Comparison of ENCODE assay signal across 7 mouse cellular contexts in genomic region chr6:83774126-83774525, GRCm38 (mm10). TPM values are rescaled to one million over a fixed set of nuclear protein-coding genes. Genes with fewer than 3 reads are reported as not detected.
A peak's percentile ranks its signal among the peaks of the same experiment; 100 is the strongest.
DNase-seq lines count a peak whose midpoint lies in the region; ATAC-seq and TF ChIP-seq lines count a peak whose summit lies in the region.

No protein-coding gene starts in this region.

- H3K9ac ChIP-seq in ES-Bruce4 (ENCODE audit: low read depth, poor library complexity, severe bottlenecking): peak overlapping the region; percentile 72; the same call in 1 of the 2 replicates
- peak overlapping the region; percentile 98; the same call in 1 of the 2 replicates for H3K9ac ChIP-seq in liver, postnatal 0 days (replicated peaks)

- peaks cover 29% of the 10 kb centered on the region for H3K79me2 ChIP-seq in C2C12 (ENCODE audit: control insufficient read depth, insufficient read depth)

- no peak for TF ChIP-seq EP300 in ES-Bruce4 (IDR thresholded peaks at IDR 0.05; ENCODE audit: insufficient read depth, low read depth, low read length)
- no peak for TF ChIP-seq EP300 in liver, postnatal 0 days (IDR thresholded peaks at IDR 0.05; ENCODE audit: low read depth)

- 47% methylated on average over 9 of the region's 9 CpGs for WGBS in liver, postnatal 0 days (ENCODE audit: insufficient replicate concordance)

- H3K4me3 ChIP-seq in C2C12 (ENCODE audit: insufficient read depth, poor library complexity, severe bottlenecking) (peak overlapping the region; percentile 96), ES-Bruce4 (ENCODE audit: low read depth, low read length) (no peak overlapping the region)
- peak overlapping the region; percentile 95 for H3K4me3 ChIP-seq in liver, postnatal 0 days (ENCODE audit: low read depth, low read length)

- no peak overlapping the region for H3ac ChIP-seq in C2C12 (ENCODE audit: control insufficient read depth, insufficient read length, low read depth)

- H3K36me3 ChIP-seq in C2C12 (ENCODE audit: control insufficient read depth, insufficient read depth) (peaks cover 18% of the 10 kb centered on the region), ES-Bruce4 (ENCODE audit: control insufficient read depth, insufficient read depth, low read length, poor library complexity, severe bottlenecking) (no peaks in the 10 kb centered on the region)
- H3K36me3 ChIP-seq in liver, postnatal 0 days (replicated peaks; ENCODE audit: insufficient read depth, low read length): peaks cover 28% of the 10 kb centered on the region

- TF ChIP-seq CTCF in C2C12 (IDR thresholded peaks at IDR 0.05; ENCODE audit: control insufficient read depth, insufficient read depth, insufficient read length): no peak
- TF ChIP-seq CTCF in ES-Bruce4 (IDR thresholded peaks at IDR 0.05; ENCODE audit: low read depth, low read length): no peak
- TF ChIP-seq CTCF in liver, postnatal 0 days (IDR thresholded peaks at IDR 0.05; ENCODE audit: low read depth): no peak

- H3K4me2 ChIP-seq in liver, postnatal 0 days (ENCODE audit: low read depth, low read length): peak overlapping the region; percentile 89

- H3K27ac ChIP-seq in ES-Bruce4 (ENCODE audit: insufficient read depth, low read length): no peak overlapping the region
- H3K27ac ChIP-seq in liver, postnatal 0 days (ENCODE audit: low read depth): peak overlapping the region; percentile 90

- H3K79me3 ChIP-seq in C2C12 (ENCODE audit: low read depth): peaks cover 11% of the 10 kb centered on the region

- DNase-seq in liver, postnatal 0 days: peak; percentile 54
- DNase-seq in B cell, adult 2 months: no peak
- DNase-seq in kidney, adult 8-10 months: no peak

- H3K4me1 ChIP-seq in ES-Bruce4 (ENCODE audit: control insufficient read depth, insufficient read depth, low read length): no peaks in the 10 kb centered on the region
- peaks cover 17% of the 10 kb centered on the region; the same call in 1 of the 2 replicates for H3K4me1 ChIP-seq in liver, postnatal 0 days (ENCODE audit: insufficient read depth)

- peak; percentile 67 for ATAC-seq in granulocyte monocyte progenitor cell, adult 5-6 weeks (replicated peaks; ENCODE audit: poor library complexity, severe bottlenecking)
- ATAC-seq in liver, postnatal 0 days: peak; percentile 48
- ATAC-seq in frontal cortex, adult (ENCODE audit: low TSS enrichment): no peak

- no peak for TF ChIP-seq POLR2A in ES-Bruce4 (IDR thresholded peaks at IDR 0.05; ENCODE audit: insufficient read depth, low read length)

- H3K27me3 ChIP-seq in C2C12 (ENCODE audit: control insufficient read depth, insufficient read depth, insufficient read length) (no peaks in the 10 kb centered on the region), ES-Bruce4 (ENCODE audit: control insufficient read depth, insufficient read depth, low read length, poor library complexity, severe bottlenecking) (no peaks in the 10 kb centered on the region)
- no peaks in the 10 kb centered on the region for H3K27me3 ChIP-seq in liver, postnatal 0 days (ENCODE audit: insufficient read depth, low read length)

- H3K9me3 ChIP-seq in ES-Bruce4 (replicated peaks; ENCODE audit: control insufficient read depth, insufficient read depth, low read length, poor library complexity, severe bottlenecking): no peaks in the 10 kb centered on the region
- H3K9me3 ChIP-seq in liver, postnatal 0 days (ENCODE audit: low read length): no peaks in the 10 kb centered on the region

TF ChIP-seq in C2C12, 6 proteins besides CTCF, POLR2A, EP300 and RAD21:
- TF ChIP-seq USF1 (IDR thresholded peaks at IDR 0.05; ENCODE audit: low read depth) (no peak), CEBPB (IDR thresholded peaks at IDR 0.05; ENCODE audit: low read depth) (no peak), MYOG (IDR thresholded peaks at IDR 0.05; ENCODE audit: control insufficient read depth, extremely low read depth, insufficient read length) (no peak), MYOD1 (IDR thresholded peaks at IDR 0.05; ENCODE audit: control insufficient read depth, insufficient read length, low read depth) (no peak), MAX (IDR thresholded peaks at IDR 0.05) (no peak), FOSL1 (IDR thresholded peaks at IDR 0.05; ENCODE audit: insufficient read depth, low read length, poor library complexity, severe bottlenecking) (no peak)

RNA-seq across cellular contexts. Expression of gene Tex261, which starts 1.5 kb away (rescaled TPM):
- polyA plus RNA-seq in C2C12 (2012; fragmentation: generic; extraction: Trizol): 82.0 TPM
- polyA plus RNA-seq in ES-Bruce4 (2011; ENCODE audit: insufficient read depth, insufficient read length, low read depth, missing spikeins): 26.2 and 28.9 TPM in 2 replicates
- 60.4 and 82.5 TPM in 2 replicates for total RNA-seq in granulocyte monocyte progenitor cell, adult 5-6 weeks (2014; fragmentation: Nextera tagmentation)
- 35.2 and 37.3 TPM in 2 replicates for total RNA-seq in granulocyte monocyte progenitor cell, adult 5-6 weeks (2017)
- polyA plus RNA-seq in liver, postnatal 0 days (2015; fragmentation: Nextera tagmentation; extraction: Ambion mirVana): 68.3 and 74.9 TPM in 2 replicates

RNA-seq across cellular contexts. Expression of gene Ankrd53, which starts 11.7 kb away (rescaled TPM):
- polyA plus RNA-seq in C2C12 (2012; fragmentation: generic; extraction: Trizol): 0.04 TPM
- not detected in 2 replicates for polyA plus RNA-seq in ES-Bruce4 (2011; ENCODE audit: insufficient read depth, insufficient read length, low read depth, missing spikeins)
- 0.41 TPM in 1 of 2 replicates, not detected in the other for total RNA-seq in granulocyte monocyte progenitor cell, adult 5-6 weeks (2014; fragmentation: Nextera tagmentation)
- total RNA-seq in granulocyte monocyte progenitor cell, adult 5-6 weeks (2017): not detected in 2 replicates
- polyA plus RNA-seq in liver, postnatal 0 days (2015; fragmentation: Nextera tagmentation; extraction: Ambion mirVana): not detected in 2 replicates

RNA-seq across cellular contexts. Expression of gene Nagk, which starts 20.7 kb away (rescaled TPM):
- 37.3 TPM for polyA plus RNA-seq in C2C12 (2012; fragmentation: generic; extraction: Trizol)
- 8.4 and 11.8 TPM in 2 replicates for polyA plus RNA-seq in ES-Bruce4 (2011; ENCODE audit: insufficient read depth, insufficient read length, low read depth, missing spikeins)
- total RNA-seq in granulocyte monocyte progenitor cell, adult 5-6 weeks (2014; fragmentation: Nextera tagmentation): 25.7 and 25.9 TPM in 2 replicates
- 23.1 and 23.6 TPM in 2 replicates for total RNA-seq in granulocyte monocyte progenitor cell, adult 5-6 weeks (2017)
- polyA plus RNA-seq in liver, postnatal 0 days (2015; fragmentation: Nextera tagmentation; extraction: Ambion mirVana): 20.4 and 20.9 TPM in 2 replicates

RNA-seq across cellular contexts. Expression of gene Atp6v1b1, which starts 31.3 kb away (rescaled TPM):
- polyA plus RNA-seq in C2C12 (2012; fragmentation: generic; extraction: Trizol) (not detected), ES-Bruce4 (2011; ENCODE audit: insufficient read depth, insufficient read length, low read depth, missing spikeins) (not detected in 2 replicates)
- total RNA-seq in granulocyte monocyte progenitor cell, adult 5-6 weeks (2014; fragmentation: Nextera tagmentation): not detected in 2 replicates
- not detected in 2 replicates for total RNA-seq in granulocyte monocyte progenitor cell, adult 5-6 weeks (2017)
- polyA plus RNA-seq in liver, postnatal 0 days (2015; fragmentation: Nextera tagmentation; extraction: Ambion mirVana): not detected in 2 replicates

RNA-seq across cellular contexts. Expression of gene Paip2b, which starts 57.4 kb away (rescaled TPM):
- 12.6 TPM for polyA plus RNA-seq in C2C12 (2012; fragmentation: generic; extraction: Trizol)
- 40.9 and 44.2 TPM in 2 replicates for polyA plus RNA-seq in ES-Bruce4 (2011; ENCODE audit: insufficient read depth, insufficient read length, low read depth, missing spikeins)
- total RNA-seq in granulocyte monocyte progenitor cell, adult 5-6 weeks (2014; fragmentation: Nextera tagmentation): 7.5 and 11.7 TPM in 2 replicates
- 11.9 and 17.5 TPM in 2 replicates for total RNA-seq in granulocyte monocyte progenitor cell, adult 5-6 weeks (2017)
- polyA plus RNA-seq in liver, postnatal 0 days (2015; fragmentation: Nextera tagmentation; extraction: Ambion mirVana): 2.9 and 3.7 TPM in 2 replicates
